Mouse (Mus musculus) bone marrow, adult 2 months (tissue): ENCODE data around the gene Tff1.

Source experiments
- CTCF ChIP-seq: fragments of 200-500 bp; IDR thresholded peaks from 2 replicates; pipeline ENCODE4 v1.5.1; 2011; ENCODE audit warnings: low read length, control low read depth; ENCODE audit not compliant: control insufficient read depth, insufficient read depth
- POLR2A ChIP-seq: fragments of 200-500 bp; IDR thresholded peaks from 2 replicates; pipeline ENCODE4 v1.6.1; 2011; ENCODE audit warnings: low read depth, mild to moderate bottlenecking, control low read depth, low read length, borderline replicate concordance; ENCODE audit not compliant: control insufficient read depth

DNA sequence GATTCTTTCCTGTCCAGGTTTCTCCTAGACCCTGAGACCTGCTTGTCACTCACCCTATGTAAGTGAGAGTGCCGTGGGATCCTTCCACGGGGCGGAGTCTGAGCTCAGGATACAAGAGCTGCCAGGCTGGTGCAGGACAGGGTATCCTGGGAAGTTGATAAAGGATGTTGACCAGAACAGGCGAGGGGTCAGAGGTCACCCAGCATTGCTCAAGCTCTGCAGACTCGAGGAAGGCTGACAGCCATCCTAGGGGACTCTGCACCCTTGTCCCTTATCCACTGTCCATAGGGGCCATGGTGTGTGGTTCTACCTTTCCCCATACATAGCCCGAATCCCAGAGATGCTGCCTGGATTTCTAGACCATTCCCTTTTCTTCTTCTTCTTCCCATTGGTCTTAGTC, 49.0 kb downstream of the Tff1 start:
- TF ChIP-seq CTCF (no peak), POLR2A (no peak)
